Mouse (Mus musculus): ENCODE data around the gene Gapvd1. TPM values are rescaled to one million over a fixed set of nuclear protein-coding genes. Genes with fewer than 3 reads are reported as not detected.

Gapvd1 gene
- polyA plus RNA-seq, 1 experiment: 28.3 TPM

- no peaks in the 10 kb centered on the region for H3K36me3 ChIP-seq (ENCODE audit: control insufficient read depth, insufficient read depth)
- TF ChIP-seq USF1 (IDR thresholded peaks at IDR 0.05; ENCODE audit: low read depth): no peak
- no peak for TF ChIP-seq TCF12 (IDR thresholded peaks at IDR 0.05; ENCODE audit: insufficient read depth, poor library complexity, severe bottlenecking)
- no peak for TF ChIP-seq POLR2AphosphoS2 (IDR thresholded peaks at IDR 0.05; ENCODE audit: insufficient read length, low read depth)
- TF ChIP-seq TCF3 (IDR thresholded peaks at IDR 0.05; ENCODE audit: insufficient read length, low read depth): no peak
- TF ChIP-seq MYOD1 (IDR thresholded peaks at IDR 0.05; ENCODE audit: control insufficient read depth in 1 of 3, insufficient read length in 2 of 3, low read depth in 2 of 3): no peak
- TF ChIP-seq CEBPB (IDR thresholded peaks at IDR 0.05; ENCODE audit: insufficient read depth, poor library complexity, severe bottlenecking): no peak
- no peak overlapping the region for H3ac ChIP-seq (ENCODE audit: control insufficient read depth, insufficient read length)
- peak overlapping the region; percentile 95 for H3K4me2 ChIP-seq (ENCODE audit: low read depth)
- H3K4me3 ChIP-seq: no peak overlapping the region
- no peaks in the 10 kb centered on the region for H3K79me2 ChIP-seq (ENCODE audit: control insufficient read depth, insufficient read depth)
- no peaks in the 10 kb centered on the region for H3K27me3 ChIP-seq (ENCODE audit: control insufficient read depth, insufficient read depth, insufficient read length)
These were observed 115.9 kb downstream of the Gapvd1 start for GRCm38 (mm10) chr2:34638955-34639650.

DNA sequence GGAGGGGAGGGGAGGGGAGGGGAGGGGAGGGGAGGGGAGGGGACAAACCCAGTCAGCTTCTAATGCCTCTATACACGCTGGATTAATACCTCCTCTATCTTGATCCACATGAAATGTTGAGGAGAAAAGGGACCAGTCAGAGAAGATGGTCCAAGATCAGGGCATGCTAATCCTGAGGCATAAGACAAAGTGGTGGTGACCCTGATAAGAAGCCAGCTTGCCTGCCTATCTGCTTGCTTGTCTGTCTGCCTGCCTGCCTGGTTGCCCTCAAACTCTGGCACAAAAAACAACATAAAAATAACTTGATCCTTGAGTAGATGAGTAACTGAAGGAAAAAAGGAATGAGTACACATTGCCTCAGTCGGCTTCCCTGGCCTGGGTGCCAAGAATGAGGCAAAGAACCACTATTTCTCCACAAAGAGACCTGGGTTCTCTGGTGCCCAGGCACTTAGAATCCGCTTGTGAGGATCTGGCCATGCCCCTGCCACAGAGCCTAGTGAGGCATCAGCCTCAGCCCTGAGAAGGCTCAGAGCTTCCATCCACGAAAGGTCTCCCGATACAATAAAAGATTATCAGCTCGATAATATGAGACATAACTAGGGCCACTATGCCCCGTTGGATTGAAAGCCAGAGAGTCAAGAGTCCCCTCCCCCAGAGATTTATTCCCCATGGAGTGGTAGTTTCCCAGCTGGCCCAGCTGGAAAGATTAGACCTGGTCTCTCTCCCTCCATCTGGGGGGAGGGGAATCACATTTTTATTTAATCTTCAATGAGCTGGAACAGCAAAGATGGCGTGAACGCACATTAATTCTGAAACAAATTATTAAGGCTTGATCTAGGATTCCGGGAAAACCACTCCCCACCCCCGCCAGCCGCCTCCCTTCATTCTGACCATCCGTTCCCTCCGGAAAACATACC is 119.5 kb downstream of the Gapvd1 start:
- Histone ChIP-seq H3K36me3 (ENCODE audit: control insufficient read depth, insufficient read depth) (no peaks in the 10 kb centered on the region), H3ac (ENCODE audit: control insufficient read depth, insufficient read length) (no peak overlapping the region), H3K27me3 (ENCODE audit: control insufficient read depth, insufficient read depth, insufficient read length) (no peaks in the 10 kb centered on the region), H3K4me3 (no peak overlapping the region), H3K4me2 (ENCODE audit: low read depth) (no peak overlapping the region), H3K79me2 (ENCODE audit: control insufficient read depth, insufficient read depth) (no peaks in the 10 kb centered on the region)
- TF ChIP-seq MAX (IDR thresholded peaks at IDR 0.05; ENCODE audit: low read depth) (no peak), POLR2A (IDR thresholded peaks at IDR 0.05; ENCODE audit: insufficient read length, low read depth) (no peak), MYOD1 (IDR thresholded peaks at IDR 0.05; ENCODE audit: control insufficient read depth in 1 of 3, insufficient read length in 2 of 3, low read depth in 2 of 3) (no peak)

DNA sequence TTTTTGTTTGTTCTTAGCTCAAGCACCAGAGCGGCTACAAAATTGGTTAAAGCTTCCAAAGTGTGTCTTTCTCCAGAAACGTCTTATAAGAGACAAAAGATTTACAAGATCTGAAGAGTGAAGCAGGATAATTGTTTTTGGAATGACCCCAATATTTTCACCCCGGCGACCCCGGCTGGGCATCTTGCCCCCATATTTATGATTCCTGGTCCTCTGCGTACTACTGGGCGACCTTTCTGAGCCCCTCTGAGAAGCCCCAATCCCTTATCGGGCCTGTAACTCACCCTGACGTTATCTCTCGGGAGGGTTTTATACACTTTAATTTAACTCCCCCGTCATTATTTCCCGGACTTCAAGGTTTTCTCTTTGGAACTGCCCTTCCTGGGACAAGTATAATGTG is 123.0 kb downstream of the Gapvd1 start:
- H3K27me3 ChIP-seq (ENCODE audit: control insufficient read depth, insufficient read depth, insufficient read length): no peaks in the 10 kb centered on the region
- no peak overlapping the region for H3ac ChIP-seq (ENCODE audit: control insufficient read depth, insufficient read length)
- TF ChIP-seq USF1 (IDR thresholded peaks at IDR 0.05; ENCODE audit: low read depth): no peak
- TF ChIP-seq SRF (IDR thresholded peaks at IDR 0.05; ENCODE audit: control insufficient read depth, insufficient read length, low read depth): no peak
- TF ChIP-seq POLR2AphosphoS2 (IDR thresholded peaks at IDR 0.05; ENCODE audit: insufficient read length, low read depth): no peak
- TF ChIP-seq MAX (IDR thresholded peaks at IDR 0.05; ENCODE audit: low read depth): no peak
- no peak for TF ChIP-seq REST (IDR thresholded peaks at IDR 0.05; ENCODE audit: insufficient read depth, insufficient read length)
- TF ChIP-seq TCF3 (IDR thresholded peaks at IDR 0.05; ENCODE audit: insufficient read length, low read depth): no peak
- no peak for TF ChIP-seq CEBPB (IDR thresholded peaks at IDR 0.05; ENCODE audit: insufficient read depth, poor library complexity, severe bottlenecking)
- no peak for TF ChIP-seq E2F4 (IDR thresholded peaks at IDR 0.05; ENCODE audit: insufficient read depth)
- TF ChIP-seq TCF12 (IDR thresholded peaks at IDR 0.05; ENCODE audit: insufficient read depth, poor library complexity, severe bottlenecking): no peak
- no peak for TF ChIP-seq POLR2A (IDR thresholded peaks at IDR 0.05; ENCODE audit: insufficient read length, low read depth)
- no peaks in the 10 kb centered on the region for H3K79me2 ChIP-seq (ENCODE audit: control insufficient read depth, insufficient read depth)
- no peak overlapping the region for H3K4me2 ChIP-seq (ENCODE audit: low read depth)
- H3K36me3 ChIP-seq (ENCODE audit: control insufficient read depth, insufficient read depth): no peaks in the 10 kb centered on the region
- H3K4me3 ChIP-seq: no peak overlapping the region

DNA sequence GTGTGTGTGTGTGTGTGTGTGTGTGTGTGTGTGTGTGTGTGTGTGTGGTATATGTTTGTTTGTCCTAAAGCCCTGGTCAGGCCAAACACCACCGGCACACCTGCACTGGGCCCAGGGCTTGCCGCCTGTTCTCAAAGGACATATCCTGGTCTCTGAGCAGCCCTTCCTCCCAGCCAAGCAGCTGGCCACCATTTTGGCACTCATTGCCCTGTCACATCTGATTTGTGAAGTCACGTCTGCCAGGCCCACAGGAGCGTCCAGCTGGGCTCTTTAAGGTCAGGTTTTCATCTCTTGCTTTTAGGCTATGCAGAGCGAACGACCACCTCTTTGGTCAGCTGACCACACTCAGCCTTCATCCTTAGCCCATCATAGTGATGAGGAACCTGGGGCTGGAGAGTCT is 124.6 kb downstream of the Gapvd1 start:
- H3K4me2 ChIP-seq (ENCODE audit: low read depth): no peak overlapping the region
- no peaks in the 10 kb centered on the region for H3K36me3 ChIP-seq (ENCODE audit: control insufficient read depth, insufficient read depth)
- no peaks in the 10 kb centered on the region for H3K27me3 ChIP-seq (ENCODE audit: control insufficient read depth, insufficient read depth, insufficient read length)
- no peaks in the 10 kb centered on the region for H3K79me2 ChIP-seq (ENCODE audit: control insufficient read depth, insufficient read depth)
- H3ac ChIP-seq (ENCODE audit: control insufficient read depth, insufficient read length): no peak overlapping the region
- no peak for TF ChIP-seq POLR2AphosphoS2 (IDR thresholded peaks at IDR 0.05; ENCODE audit: insufficient read length, low read depth)
- H3K4me3 ChIP-seq: no peak overlapping the region

DNA sequence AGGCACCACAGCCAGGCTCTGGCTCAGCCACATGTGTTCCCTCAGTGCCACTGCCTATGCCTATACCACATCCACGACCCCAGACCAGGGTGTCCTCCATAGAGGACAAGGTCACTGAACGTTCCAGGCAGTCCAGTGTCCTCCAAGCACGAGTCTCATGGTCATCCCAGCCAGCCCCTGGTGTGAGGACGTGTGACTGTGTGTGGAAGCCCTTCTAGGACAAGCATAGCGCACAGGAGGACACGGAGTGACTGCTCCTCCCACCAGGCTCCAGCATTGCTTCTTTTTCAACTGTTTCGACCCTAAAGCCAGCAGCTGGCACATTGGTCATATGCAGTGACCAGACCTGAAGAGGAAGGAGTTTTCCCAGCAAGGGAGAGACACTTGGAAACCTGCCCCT is 125.3 kb downstream of the Gapvd1 start:
- no peaks in the 10 kb centered on the region for H3K79me2 ChIP-seq (ENCODE audit: control insufficient read depth, insufficient read depth)
- no peak overlapping the region for H3ac ChIP-seq (ENCODE audit: control insufficient read depth, insufficient read length)
- no peak for TF ChIP-seq TCF3 (IDR thresholded peaks at IDR 0.05; ENCODE audit: insufficient read length, low read depth)
- TF ChIP-seq POLR2AphosphoS2 (IDR thresholded peaks at IDR 0.05; ENCODE audit: insufficient read length, low read depth): no peak
- TF ChIP-seq SRF (IDR thresholded peaks at IDR 0.05; ENCODE audit: control insufficient read depth, insufficient read length, low read depth): no peak
- no peak for TF ChIP-seq CEBPB (IDR thresholded peaks at IDR 0.05; ENCODE audit: insufficient read depth, poor library complexity, severe bottlenecking)
- TF ChIP-seq TCF12 (IDR thresholded peaks at IDR 0.05; ENCODE audit: insufficient read depth, poor library complexity, severe bottlenecking): no peak
- no peak for TF ChIP-seq E2F4 (IDR thresholded peaks at IDR 0.05; ENCODE audit: insufficient read depth)
- TF ChIP-seq POLR2A (IDR thresholded peaks at IDR 0.05; ENCODE audit: insufficient read length, low read depth): no peak
- no peak for TF ChIP-seq MYOD1 (IDR thresholded peaks at IDR 0.05; ENCODE audit: control insufficient read depth in 1 of 3, insufficient read length in 2 of 3, low read depth in 2 of 3)
- TF ChIP-seq MYOG (IDR thresholded peaks at IDR 0.05; ENCODE audit: control insufficient read depth in 1 of 3, insufficient read depth in 1 of 3, insufficient read length in 2 of 3, low read depth in 2 of 3): no peak
- TF ChIP-seq USF1 (IDR thresholded peaks at IDR 0.05; ENCODE audit: low read depth): no peak
- TF ChIP-seq MAX (IDR thresholded peaks at IDR 0.05; ENCODE audit: low read depth): no peak
- TF ChIP-seq REST (IDR thresholded peaks at IDR 0.05; ENCODE audit: insufficient read depth, insufficient read length): no peak
- no peaks in the 10 kb centered on the region for H3K27me3 ChIP-seq (ENCODE audit: control insufficient read depth, insufficient read depth, insufficient read length)
- no peak overlapping the region for H3K4me2 ChIP-seq (ENCODE audit: low read depth)
- H3K36me3 ChIP-seq (ENCODE audit: control insufficient read depth, insufficient read depth): no peaks in the 10 kb centered on the region
- H3K4me3 ChIP-seq: no peak overlapping the region

All from myocyte (in vitro differentiated cells).